23 mouse cellular contexts compared by ENCODE assay signal in the genomic region with DNA sequence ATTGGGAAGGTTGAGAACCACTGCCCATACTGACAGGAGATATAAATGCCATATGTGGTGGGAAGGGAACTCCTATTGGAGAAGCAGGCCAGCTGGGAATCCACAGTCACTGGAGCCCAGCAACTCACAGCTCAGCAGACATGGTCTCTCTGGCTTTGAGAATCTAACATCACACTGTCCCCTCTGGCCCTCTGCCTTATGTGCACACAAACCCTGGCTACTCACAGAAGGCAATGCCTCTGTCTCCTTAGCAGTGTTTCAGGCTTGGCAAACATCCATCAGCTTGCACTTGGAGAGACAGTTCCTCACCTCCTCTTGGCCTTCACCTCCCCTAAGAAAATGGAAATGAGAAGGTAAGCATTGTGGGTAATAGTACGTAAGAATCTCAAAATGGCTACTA.
"Had no signal": no experiment of that assay in that cellular context is flagged by ENCODE, and none has a peak within 500 bp of the region (broad histone marks: within the 10 kb centered on the region; RNA-seq: fewer than 3 reads in every experiment).

No protein-coding gene starts in this region.

- DNase-seq: gastrocnemius, postnatal 14 days; gastrocnemius, postnatal 36 days; heart, adult 18-20 months; heart, postnatal 10 days; kidney, adult 11 months; kidney, adult 2 months; kidney, adult 9 months; kidney, postnatal 14 days; kidney, postnatal 36 days; layer of hippocampus, adult 9-11 months; layer of hippocampus, postnatal 36 days; left cerebral cortex, postnatal 4 days; liver, embryonic 13.5 days had no signal

- H3K4me1 ChIP-seq: hindbrain, embryonic 13.5 days; hindbrain, embryonic 15.5 days; liver, embryonic 13.5 days had no signal

- H3K36me3 ChIP-seq: heart, embryonic 12.5 days; hindbrain, embryonic 13.5 days; hindbrain, embryonic 15.5 days; kidney, embryonic 15.5 days; limb, embryonic 13.5 days; limb, embryonic 15.5 days; liver, embryonic 13.5 days had no signal

- H3K27me3 ChIP-seq: heart, embryonic 12.5 days; hindbrain, embryonic 13.5 days; hindbrain, embryonic 15.5 days; limb, embryonic 13.5 days; limb, embryonic 15.5 days; liver, embryonic 13.5 days had no signal

- H3K9ac ChIP-seq: heart, embryonic 12.5 days; hindbrain, embryonic 13.5 days; hindbrain, embryonic 15.5 days; kidney, embryonic 15.5 days; limb, embryonic 13.5 days; limb, embryonic 15.5 days; liver, embryonic 13.5 days had no signal

- H3K9me3 ChIP-seq: heart, embryonic 12.5 days; hindbrain, embryonic 13.5 days; hindbrain, embryonic 15.5 days; kidney, embryonic 15.5 days; limb, embryonic 13.5 days; limb, embryonic 15.5 days; liver, embryonic 13.5 days had no signal

- H3K4me3 ChIP-seq: heart, embryonic 12.5 days; hindbrain, embryonic 13.5 days; hindbrain, embryonic 15.5 days; kidney, embryonic 15.5 days; limb, embryonic 13.5 days; limb, embryonic 15.5 days; liver, embryonic 13.5 days had no signal

- H3K4me2 ChIP-seq: heart, embryonic 12.5 days; hindbrain, embryonic 13.5 days; hindbrain, embryonic 15.5 days; kidney, embryonic 15.5 days; limb, embryonic 13.5 days; limb, embryonic 15.5 days; liver, embryonic 11.5 days; liver, embryonic 13.5 days had no signal

- H3K27ac ChIP-seq: hindbrain, embryonic 13.5 days; hindbrain, embryonic 15.5 days; hindbrain, postnatal 0 days; kidney, embryonic 15.5 days; kidney, postnatal 0 days; limb, embryonic 13.5 days; liver, embryonic 13.5 days had no signal

- ATAC-seq: hindbrain, postnatal 0 days; intestine, embryonic 16.5 days had no signal
